Mouse (Mus musculus) testis, adult 2 months (tissue): Measurements from ENCODE around the gene Smarcd2.

Experiments used
- CTCF ChIP-seq: fragments of 200-500 bp; IDR thresholded peaks from 2 replicates; pipeline ENCODE4 v1.5.1; 2012; ENCODE audit warnings: low read depth, mild to moderate bottlenecking, inconsistent platforms, low read length, moderate library complexity; ENCODE audit not compliant: control insufficient read depth, insufficient read depth, insufficient replicate concordance
- POLR2A ChIP-seq: fragments of 200-500 bp; IDR thresholded peaks from 2 replicates; pipeline ENCODE4 v1.6.1; 2012; ENCODE audit warnings: low read depth, mild to moderate bottlenecking, inconsistent platforms, low read length, moderate library complexity; ENCODE audit not compliant: control insufficient read depth

DNA sequence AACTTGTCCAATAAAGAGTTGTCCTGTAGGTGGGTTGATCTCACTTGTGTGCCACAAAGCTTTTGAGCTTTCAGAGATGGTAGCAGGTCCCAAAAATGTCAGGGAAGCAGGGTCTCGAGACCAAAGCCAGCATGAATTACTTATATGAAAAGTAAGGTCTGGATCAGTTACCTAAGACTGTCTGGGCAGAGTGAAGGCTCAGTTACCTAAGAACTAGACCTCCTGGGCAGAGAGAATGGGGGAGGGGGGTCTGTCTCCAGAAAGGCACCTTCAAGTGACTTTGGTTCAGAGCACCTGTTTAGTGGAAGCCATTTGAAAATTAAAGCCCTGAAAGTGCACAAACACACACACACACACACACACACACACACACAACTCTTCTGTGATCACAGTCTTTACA lies 1.6 kb upstream of the Smarcd2 start:
- TF ChIP-seq CTCF: no peak
- no peak for TF ChIP-seq POLR2A
